Comparison of ENCODE assay signal across 14 mouse cellular contexts in the genomic region with DNA sequence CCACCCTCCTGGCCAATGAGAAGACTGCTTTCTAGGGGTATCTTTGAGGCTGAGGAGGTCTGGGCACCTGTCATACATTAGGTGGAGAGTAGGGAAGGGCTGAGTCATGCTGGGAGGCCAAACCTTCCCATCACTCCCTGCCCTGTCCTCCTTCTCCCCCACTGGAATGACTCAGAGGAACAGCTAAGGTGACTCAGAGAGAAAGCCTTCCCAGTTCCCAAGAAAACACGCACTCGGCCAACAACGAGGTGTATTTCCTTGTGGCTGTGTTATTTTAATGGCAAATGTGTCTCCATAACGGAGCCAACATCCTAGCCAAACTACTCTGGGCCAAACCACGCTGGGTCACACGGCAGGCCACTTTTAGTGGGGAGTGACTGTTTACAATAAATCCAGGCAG.
DNase-seq lines count a peak whose midpoint lies in the region; ATAC-seq and TF ChIP-seq lines count a peak whose summit lies in the region.
"Had no signal": no experiment of that assay in that cellular context is flagged by ENCODE, and none has a peak within 500 bp of the region (broad histone marks: within the 10 kb centered on the region; RNA-seq: fewer than 3 reads in every experiment).

No protein-coding gene starts in this region.

- intact Hi-C loops in gastrocnemius, postnatal 14 days (cut with DNase I; ENCODE audit: low total_unique reads), result no loop called here
- intact Hi-C loops in left cerebral cortex, adult 2 months (cut with DNase I), result no loop called here

- no peak for TF ChIP-seq EP300 in stomach, postnatal 0 days (optimal IDR thresholded peaks at IDR 0.05)

- peak; percentile 78 for ATAC-seq in stomach, postnatal 0 days (ENCODE audit: low FRiP score, low TSS enrichment)

- H3K9me3 ChIP-seq in stomach, postnatal 0 days (ENCODE audit: control insufficient read depth, low read length), result no peaks in the 10 kb centered on the region
- H3K9me3 ChIP-seq: embryonic facial prominence, embryonic 15.5 days; neural tube, embryonic 13.5 days had no signal

- no peak overlapping the region for H3K27ac ChIP-seq in stomach, postnatal 0 days (replicated peaks)
- no peak overlapping the region for H3K27ac ChIP-seq in left cerebral cortex, adult 2 months
- H3K27ac ChIP-seq: embryonic facial prominence, embryonic 15.5 days; neural tube, embryonic 13.5 days had no signal

- H3K4me2 ChIP-seq in stomach, postnatal 0 days (replicated peaks; ENCODE audit: low read depth), result no peak overlapping the region
- H3K4me2 ChIP-seq: embryonic facial prominence, embryonic 15.5 days; neural tube, embryonic 13.5 days had no signal

- no peak for TF ChIP-seq CTCF in stomach, postnatal 0 days (IDR thresholded peaks at IDR 0.05; ENCODE audit: low read depth)
- TF ChIP-seq CTCF in left cerebral cortex, adult 2 months (IDR thresholded peaks at IDR 0.05), result no peak

- H3K36me3 ChIP-seq in stomach, postnatal 0 days (ENCODE audit: control insufficient read depth, insufficient read depth, low read length), result no peaks in the 10 kb centered on the region
- H3K36me3 ChIP-seq: embryonic facial prominence, embryonic 15.5 days; neural tube, embryonic 13.5 days had no signal

- no peak overlapping the region for H3K4me3 ChIP-seq in stomach, postnatal 0 days (ENCODE audit: low read depth, low read length)
- H3K4me3 ChIP-seq in left cerebral cortex, adult 2 months, result no peak overlapping the region
- H3K4me3 ChIP-seq: embryonic facial prominence, embryonic 15.5 days; neural tube, embryonic 13.5 days had no signal

- H3K4me1 ChIP-seq in stomach, postnatal 0 days (replicated peaks; ENCODE audit: control insufficient read depth, insufficient read depth), result no peaks in the 10 kb centered on the region

- peak; percentile 15 to 31 for DNase-seq in gastrocnemius, adult 8-10 months (ENCODE audit: low spot score in 2 of 2)
- DNase-seq in gastrocnemius, postnatal 14 days, result no peak
- peak; percentile 13 for DNase-seq in right cerebral cortex, postnatal 25 days
- no peak for DNase-seq in right cerebral cortex, postnatal 14 days
- peak; percentile 21 for DNase-seq in fat pad, adult 2 months (ENCODE audit: extremely low read depth, low read depth, low spot score)
- DNase-seq in stomach, postnatal 0 days (ENCODE audit: low spot score), result no peak
- no peak for DNase-seq in left cerebral cortex, adult 2 months (ENCODE audit: extremely low spot score in 1 of 2, low spot score in 2 of 2)
- DNase-seq in kidney, postnatal 14 days, result no peak
- DNase-seq: cerebellum, adult 8-10 months; kidney, adult 8-10 months; left cerebral cortex, postnatal 4 days; spleen, adult 18-20 months had no signal

- H3K27me3 ChIP-seq in stomach, postnatal 0 days (ENCODE audit: control insufficient read depth, insufficient read depth, low read length), result no peaks in the 10 kb centered on the region
- H3K27me3 ChIP-seq: embryonic facial prominence, embryonic 15.5 days; neural tube, embryonic 13.5 days had no signal

- no peak overlapping the region for H3K9ac ChIP-seq in stomach, postnatal 0 days (ENCODE audit: low read length)
- H3K9ac ChIP-seq: embryonic facial prominence, embryonic 15.5 days; neural tube, embryonic 13.5 days had no signal

- WGBS in stomach, postnatal 0 days, result 49% methylated on average over 6 of the region's 6 CpGs

Comparison
In these comparisons a context has a peak if more than half of its experiments do, and no peak if none do; other contexts are left out.
1. DNase-seq: peak in gastrocnemius, adult 8-10 months (2 of 2), right cerebral cortex, postnatal 25 days (single experiment) and fat pad, adult 2 months (single experiment); none in gastrocnemius, postnatal 14 days (single experiment), right cerebral cortex, postnatal 14 days (single experiment), stomach, postnatal 0 days (single experiment), left cerebral cortex, adult 2 months (0 of 2) and kidney, postnatal 14 days (single experiment).